Mouse (Mus musculus) inflammation-experienced regulatory T-cells (primary cell): ENCODE data around the gene Acbd6. TPM values are rescaled to one million over a fixed set of nuclear protein-coding genes. Genes with fewer than 3 reads are reported as not detected.

Source experiments
- polyA plus RNA-seq, 2 experiments: library from polyadenylated mRNA; unstranded; fragments of 100-300 nt; shearing (Covaris generic); gene quantifications; one replicate each; pipeline ENCODE4 v1.2.1; 2017

Acbd6 gene
- polyA plus RNA-seq, result 10 to 100 TPM; 68.3 to 74.7 TPM

GRCm38 (mm10) chr1:155558012-155558842 lies at the start of gene Acbd6:
Acbd6 (plus strand) TSS chr1:155558120.

Other genes with a start within 250 kb of the Acbd6 start
- 10 to 100 TPM; 33.9 to 37.9 TPM for gene Xpr1, start 140.7 kb upstream of the Acbd6 start, polyA plus RNA-seq
- 1 to 10 TPM in 1 of 2 experiments, under 1 TPM in 1; 0.27 to 1.6 TPM for gene Lhx4, start 193.6 kb downstream of the Acbd6 start, polyA plus RNA-seq